Mouse (Mus musculus): ENCODE data around the gene As3mt.
"Not testable (repeated sequence)": the region's sequence is repeated elsewhere in the genome, so short reads cannot be mapped to it uniquely, and the experiment has no call there.

DNA sequence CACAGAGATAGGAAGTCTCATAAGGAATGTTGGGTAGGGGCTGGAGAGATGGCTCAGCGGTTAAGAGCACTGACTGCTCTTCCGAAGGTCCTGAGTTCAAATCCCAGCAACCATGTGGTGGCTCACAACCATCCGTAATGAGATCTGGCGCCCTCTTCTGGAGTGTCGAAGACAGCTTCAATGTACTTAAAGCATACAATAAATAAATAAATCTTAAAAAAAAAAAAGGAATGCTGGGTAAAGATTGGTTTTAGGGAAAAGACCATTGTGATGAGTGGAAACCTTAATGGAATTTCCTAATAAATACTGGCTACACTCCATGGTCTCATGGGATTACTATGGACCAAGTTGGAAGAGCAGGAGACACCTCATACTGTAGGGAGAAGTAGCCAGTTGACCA is 25.4 kb downstream of the As3mt start:
- not testable (repeated sequence) for TF ChIP-seq MYOG (IDR thresholded peaks at IDR 0.05; ENCODE audit: control insufficient read depth in 1 of 3, insufficient read depth in 1 of 3, insufficient read length in 2 of 3, low read depth in 2 of 3); POLR2A (IDR thresholded peaks at IDR 0.05; ENCODE audit: insufficient read length, low read depth); POLR2AphosphoS2 (IDR thresholded peaks at IDR 0.05; ENCODE audit: insufficient read length, low read depth); E2F4 (IDR thresholded peaks at IDR 0.05; ENCODE audit: insufficient read depth); TCF12 (IDR thresholded peaks at IDR 0.05; ENCODE audit: insufficient read depth, poor library complexity, severe bottlenecking); USF1 (IDR thresholded peaks at IDR 0.05; ENCODE audit: low read depth); CEBPB (IDR thresholded peaks at IDR 0.05; ENCODE audit: insufficient read depth, poor library complexity, severe bottlenecking)

Data from myocyte (in vitro differentiated cells).